Mouse (Mus musculus) cerebellum, postnatal 14 days (tissue): ENCODE measurements around the gene Lyzl4.
A peak's percentile ranks its signal among the peaks of the same experiment; 100 is the strongest.

ENCODE experiments used
- DNase-seq, 2 experiments: peaks; one replicate each; pipeline ENCODE4 v3.0.0; 2021; ENCODE audit warnings: mixed read lengths in 2 of 2

The Lyzl4 gene

DNA sequence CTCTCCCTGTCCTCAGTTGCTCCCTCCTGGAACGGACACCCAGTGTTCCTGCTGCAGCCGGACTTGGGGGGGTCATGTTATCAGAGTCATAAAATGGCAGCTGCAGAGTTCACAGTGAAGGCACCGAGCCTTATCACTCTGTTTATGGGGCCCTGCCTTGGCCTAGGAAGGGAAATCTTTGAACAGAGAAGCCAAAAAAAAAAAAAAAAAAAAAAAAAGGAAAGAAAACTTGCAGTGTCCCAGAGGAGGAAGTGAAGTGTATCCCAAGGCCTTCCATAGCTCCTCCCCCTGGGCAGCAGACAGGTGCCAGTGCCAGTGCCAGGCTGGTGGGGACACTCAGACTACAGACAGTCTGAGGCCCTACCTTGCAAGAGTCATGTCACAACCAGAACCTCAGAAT lies 3.0 kb upstream of the Lyzl4 start:
- no peak for DNase-seq

DNA sequence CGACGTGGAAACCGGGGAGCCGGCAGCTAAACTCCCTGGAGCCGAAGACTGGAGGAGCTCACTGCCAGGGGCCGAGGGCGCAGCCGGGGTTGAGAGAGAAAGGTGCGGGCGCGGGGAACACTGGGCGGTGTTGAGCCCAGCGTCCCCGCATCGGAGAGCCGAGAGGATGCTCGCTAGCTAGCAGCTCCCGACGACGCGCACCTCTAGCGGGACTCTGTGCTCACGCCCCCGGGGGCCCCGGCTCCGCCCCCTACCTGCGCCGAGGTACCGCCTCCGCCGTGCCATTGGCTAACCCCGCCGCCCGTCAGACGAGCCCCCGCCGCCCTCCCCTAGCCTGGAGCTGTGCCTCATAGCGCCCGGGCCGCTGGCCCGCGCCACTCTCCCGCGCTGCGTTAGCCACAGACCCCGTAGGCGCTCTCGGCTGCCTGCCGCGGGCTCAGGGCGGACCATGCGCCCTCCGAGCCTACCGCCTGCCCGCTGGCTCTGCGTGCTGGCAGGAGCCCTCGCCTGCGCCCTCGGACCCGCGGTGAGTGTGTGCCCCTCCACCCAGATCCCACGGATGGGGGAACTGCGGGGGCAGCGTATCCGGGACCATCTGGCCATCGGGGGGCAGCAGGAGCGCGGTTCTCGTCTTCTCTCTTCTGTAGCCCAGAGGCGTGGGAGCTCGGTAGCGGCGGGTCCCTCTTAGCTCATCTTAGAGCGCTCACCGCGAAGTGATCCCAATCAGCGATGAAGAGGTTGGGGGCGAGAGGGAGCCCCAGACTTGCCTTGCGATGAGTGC lies 695 bp upstream of the Lyzl4 start, which contains the start of gene Vipr1:
Vipr1 (plus strand) TSS at position 316 of the 781 bp plus-strand sequence.
- DNase-seq = peak; percentile 92 to 94

DNA sequence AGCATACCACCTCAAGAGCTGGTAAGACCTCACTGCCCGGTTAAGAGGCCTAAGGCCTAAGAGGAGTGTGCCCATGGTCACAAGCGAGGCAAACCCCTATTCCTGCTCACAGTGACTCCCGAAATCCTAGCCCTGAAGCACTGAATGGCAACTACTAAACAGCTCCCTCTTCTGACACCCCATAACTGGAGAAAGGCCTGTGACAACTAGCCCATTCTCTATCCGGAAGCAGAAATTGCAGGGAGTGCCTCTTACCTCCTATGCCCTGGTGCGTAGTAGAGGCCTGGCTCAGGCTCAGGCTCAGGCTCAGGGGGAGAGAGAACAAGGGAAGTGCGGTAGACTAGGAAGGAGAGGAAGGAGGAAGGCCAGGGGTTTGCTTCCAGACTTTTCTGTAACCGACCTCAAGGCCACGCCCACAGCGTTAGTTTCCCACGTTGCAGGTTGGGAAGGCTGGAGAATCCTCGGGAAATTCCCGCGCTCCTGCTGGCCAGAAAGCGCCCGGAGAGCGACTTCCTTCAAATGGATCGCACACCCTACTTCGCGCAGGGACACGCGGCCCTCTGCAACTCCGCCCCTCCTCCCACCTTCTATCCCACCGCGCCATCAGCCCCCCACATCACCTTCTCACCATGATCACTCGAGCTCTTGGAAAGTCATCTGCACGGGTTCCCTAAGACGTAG lies 521 bp downstream of the Lyzl4 start:
- peak; percentile 31 to 42 for DNase-seq

DNA sequence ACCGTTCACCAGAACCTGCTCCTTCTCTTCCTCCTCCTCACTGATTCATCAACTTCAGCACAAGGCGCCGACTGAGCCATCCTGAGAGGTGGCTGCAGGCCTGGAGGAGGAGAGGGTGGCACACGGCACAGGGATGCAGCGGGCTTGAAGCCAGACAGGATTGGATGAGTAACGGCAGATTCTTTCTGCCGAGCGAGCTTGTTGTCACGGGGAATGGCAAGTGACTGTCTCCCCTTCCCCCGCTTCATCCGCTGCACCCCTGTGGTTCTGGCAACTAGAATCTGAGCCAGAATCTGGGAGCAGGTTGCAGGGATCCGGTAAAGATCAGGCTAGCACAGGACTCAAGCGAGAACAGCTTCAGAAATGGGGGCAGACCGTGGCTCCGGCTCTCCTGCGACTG lies 2.1 kb downstream of the Lyzl4 start:
- DNase-seq = peak; percentile 70 to 86

DNA sequence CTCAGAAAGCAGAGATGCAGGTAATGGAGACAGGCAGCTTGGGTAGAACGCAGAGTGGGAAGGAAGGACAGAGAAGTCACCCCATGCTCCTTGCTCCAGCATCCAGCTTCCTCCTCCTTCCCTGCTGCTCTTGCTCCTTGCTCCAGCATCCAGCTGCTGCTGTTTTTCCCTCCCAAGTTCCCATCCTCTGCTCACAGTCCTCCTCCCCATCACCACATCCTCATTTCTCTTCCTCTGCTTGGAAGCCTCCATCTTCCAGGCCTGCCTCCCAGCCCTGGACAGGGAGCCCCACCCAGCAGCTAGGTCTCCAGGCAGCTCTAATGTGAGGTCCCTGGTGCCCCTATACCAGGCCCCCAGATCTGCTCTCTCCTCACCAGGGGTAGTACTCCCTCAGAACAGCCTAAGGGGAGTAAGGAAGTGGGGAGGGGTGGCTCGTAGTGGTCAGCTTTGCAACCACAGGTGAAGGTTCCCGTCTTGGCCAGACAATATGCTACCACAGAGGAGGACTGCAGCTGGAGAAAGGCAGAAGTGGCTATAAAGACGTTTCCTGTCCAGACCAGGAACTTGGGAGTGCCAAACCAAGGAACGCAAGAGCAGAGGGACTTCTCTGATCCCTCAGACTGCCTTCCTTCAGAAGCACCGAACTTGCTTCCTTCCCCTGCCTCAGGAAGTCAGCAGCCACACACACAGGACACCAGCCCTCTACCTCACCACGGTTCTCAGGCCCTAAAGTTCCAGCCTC lies 5.9 kb downstream of the Lyzl4 start:
- no peak for DNase-seq

DNA sequence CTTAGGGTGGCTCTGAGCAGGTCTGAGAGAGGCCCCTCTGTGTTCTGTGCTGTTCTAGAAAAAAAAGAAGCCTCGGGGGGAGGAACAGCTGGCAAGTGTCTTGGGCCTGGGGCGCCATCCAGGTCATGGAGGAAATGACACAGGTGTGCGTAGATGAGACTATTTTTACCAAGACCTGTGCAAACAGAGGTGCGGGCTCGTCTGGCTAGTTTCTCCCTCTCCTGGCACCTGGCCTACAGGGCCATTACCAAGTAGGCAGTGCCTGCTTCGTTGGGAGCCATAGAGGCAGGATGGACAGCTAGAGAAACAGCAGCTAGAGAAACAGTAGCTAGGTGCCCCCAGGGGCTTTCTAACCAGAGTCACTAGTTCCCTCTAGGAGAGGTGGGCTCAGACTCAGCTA lies 8.6 kb downstream of the Lyzl4 start:
- no peak for DNase-seq

DNA sequence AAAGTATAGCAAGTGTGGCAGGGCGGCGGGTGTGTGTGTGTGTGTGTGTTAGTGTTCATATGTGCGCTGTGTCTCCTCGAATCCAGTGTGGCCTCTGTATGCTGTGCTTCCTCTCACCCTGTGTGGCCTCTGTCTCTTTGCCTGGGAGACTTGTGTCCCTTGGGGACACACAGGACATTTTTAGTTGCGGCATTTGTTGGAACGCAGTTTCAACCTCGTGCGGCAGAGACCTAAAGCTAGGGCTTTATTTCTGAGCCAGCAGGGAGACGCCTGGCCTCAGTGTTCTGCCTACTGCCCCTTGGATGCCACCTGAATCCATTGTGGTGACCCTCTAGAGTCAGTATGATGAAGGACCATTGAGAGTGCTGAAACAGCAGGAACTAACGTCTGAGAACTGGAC lies 9.0 kb downstream of the Lyzl4 start:
- no peak for DNase-seq

DNA sequence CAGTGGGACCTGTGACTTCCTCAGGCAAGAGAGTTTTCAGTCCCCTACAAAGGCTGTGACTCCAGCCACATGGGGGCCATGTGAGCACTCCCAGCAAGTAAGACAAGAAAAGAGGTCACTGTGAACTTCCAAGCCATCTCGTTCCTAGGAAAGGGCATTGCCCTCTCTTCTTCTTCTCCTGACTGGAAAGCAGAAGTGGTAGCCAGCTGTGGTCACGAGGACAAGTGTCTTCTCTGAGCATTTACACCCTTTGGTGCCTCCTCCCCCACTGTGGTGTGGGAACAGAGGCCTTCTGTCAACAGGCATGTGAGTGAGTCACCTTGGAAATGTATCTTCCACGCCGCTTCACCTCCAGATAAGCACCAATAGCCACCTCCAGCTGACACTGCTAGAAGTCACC lies 9.9 kb downstream of the Lyzl4 start:
- no peak for DNase-seq

DNA sequence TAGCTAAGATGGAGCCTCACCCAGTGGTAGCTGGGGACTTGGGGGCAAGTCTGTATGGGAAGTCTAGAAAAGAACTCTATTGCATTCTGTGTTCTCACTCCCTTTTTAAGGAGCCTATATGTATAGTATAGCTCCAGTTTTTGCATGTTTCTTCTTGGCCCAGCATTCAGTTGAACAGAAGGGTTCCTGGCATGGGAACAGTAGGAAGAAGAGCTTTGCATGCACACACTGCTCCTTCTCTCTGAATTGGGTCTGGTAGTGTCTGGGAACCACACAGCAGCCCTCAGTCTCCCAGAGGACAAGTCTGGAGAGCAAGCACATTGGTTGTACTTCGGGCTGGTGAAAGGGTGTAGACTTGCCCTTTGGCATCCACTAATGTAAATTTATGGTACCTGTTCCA lies 11.3 kb downstream of the Lyzl4 start:
- no peak for DNase-seq

DNA sequence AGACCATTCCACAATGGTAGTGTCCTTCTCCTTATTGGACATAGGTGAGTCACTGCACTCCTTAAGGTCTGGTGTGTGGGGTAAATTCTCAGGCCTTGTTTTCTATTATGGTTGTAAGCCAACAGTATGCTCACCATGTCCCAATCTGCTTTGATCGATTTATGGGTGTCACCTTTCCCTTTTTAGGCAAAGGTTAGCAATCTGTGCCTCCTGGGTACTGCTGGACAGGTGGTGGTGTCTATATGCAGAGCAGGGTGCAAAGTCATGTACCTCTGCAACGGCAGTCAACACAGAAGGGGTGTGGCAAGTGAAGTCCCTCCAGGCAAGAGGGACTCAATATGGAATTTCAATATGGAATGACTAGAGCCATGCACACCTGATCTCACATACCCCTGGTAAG lies 17.0 kb downstream of the Lyzl4 start:
- no peak for DNase-seq

DNA sequence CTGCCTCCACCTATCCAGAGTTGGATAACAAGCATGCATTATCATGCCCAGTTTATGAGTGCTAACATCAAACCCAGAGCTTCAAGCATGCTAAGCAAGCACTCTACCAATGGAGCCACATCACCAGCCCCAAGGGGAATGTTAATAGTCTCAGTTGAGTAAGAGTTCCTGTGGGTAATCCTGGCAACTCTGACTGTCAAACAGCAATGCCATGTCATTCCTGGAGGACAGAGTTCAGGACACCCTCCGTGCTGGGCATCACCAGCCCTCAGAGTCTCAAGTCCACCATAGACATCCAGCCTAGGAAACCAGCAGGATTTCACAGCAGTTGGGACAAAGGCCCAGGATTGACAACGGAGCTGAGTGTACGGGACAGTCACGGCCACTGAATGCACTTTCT lies 18.7 kb downstream of the Lyzl4 start:
- DNase-seq = no peak

DNA sequence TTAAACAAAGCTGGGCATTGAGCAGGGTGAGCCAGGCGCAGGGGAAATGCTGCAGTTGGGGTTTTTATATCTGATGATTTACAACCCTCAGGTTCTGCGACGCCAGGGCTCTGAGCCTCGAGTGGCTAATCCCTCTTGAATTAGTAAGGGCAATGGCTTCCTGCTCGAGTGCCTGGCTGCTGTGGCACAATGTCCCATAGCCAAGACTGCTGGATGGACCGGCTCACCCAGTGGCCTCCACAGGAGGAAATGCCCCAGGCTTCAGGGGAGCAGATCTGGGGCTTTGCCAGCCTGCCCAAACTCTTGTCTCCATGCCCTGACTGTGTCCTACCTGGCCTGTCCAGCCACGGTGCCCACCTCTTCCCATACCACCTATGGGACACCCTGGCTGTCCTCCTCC lies 22.5 kb downstream of the Lyzl4 start:
- DNase-seq = no peak

DNA sequence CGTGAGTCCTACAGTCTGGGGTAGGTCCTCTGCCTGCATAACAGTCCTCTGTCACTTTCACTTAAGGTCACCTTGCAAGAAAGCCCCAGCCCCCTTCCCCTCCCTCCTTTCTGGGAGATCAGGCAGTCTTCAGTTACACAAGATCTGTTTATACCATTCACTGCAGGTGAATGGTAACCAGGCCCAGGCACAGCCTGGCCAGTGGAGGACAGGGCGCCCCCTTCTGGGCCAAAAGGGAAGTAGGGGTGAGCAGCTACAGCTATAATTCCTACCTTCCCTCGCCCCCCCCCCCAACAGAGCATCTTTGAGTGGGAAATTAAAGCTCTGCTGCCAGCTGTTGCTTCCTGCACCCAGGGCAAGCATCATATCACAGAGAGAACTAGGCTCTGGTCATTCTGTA lies 25.4 kb downstream of the Lyzl4 start:
- DNase-seq = peak in 1 of 2 experiments; percentile 72

DNA sequence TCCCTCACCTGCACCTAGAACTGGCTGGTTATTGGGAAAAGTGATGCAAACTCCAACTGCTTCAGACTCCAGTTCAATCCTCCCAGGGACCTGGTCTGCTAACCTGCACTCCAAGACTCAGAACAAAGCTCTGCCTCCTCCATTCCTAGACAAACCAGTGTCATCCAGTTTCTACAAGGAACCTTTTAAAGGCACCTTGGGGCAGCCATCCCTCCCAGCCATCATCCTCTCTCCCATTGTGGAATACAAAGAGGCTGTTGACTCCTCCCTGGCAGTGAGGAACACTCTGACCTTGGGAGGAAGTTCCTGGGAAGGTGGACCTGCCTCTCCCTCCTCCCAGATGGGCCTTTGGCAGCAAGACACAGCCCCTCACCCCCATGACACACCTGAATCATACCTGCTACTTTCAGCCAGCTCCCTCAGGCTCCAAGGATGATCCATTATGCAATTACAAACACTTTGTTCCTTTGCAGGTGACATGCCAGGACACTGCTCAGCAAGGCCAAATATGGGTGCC lies 27.6 kb downstream of the Lyzl4 start:
- no peak for DNase-seq

DNA sequence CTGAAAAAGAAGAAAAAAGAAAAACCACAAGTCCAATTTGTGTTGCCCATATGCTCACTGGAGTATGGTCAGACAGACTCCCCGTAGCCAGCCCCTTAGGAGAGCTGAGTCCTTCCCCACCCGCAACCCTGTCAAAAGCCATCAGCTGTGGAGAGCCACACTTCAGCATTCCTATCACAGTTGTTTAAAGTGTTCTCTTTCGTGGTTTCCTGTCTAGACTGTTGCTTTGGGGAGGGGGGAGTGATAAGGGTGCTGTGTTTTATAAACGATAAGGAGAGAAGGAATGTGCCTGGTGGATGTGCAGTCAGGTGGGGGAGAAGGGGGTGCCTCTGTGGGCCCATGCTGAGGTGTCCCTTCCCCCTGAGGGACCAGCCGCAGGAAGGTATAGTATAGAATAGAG lies 28.7 kb downstream of the Lyzl4 start:
- no peak for DNase-seq

DNA sequence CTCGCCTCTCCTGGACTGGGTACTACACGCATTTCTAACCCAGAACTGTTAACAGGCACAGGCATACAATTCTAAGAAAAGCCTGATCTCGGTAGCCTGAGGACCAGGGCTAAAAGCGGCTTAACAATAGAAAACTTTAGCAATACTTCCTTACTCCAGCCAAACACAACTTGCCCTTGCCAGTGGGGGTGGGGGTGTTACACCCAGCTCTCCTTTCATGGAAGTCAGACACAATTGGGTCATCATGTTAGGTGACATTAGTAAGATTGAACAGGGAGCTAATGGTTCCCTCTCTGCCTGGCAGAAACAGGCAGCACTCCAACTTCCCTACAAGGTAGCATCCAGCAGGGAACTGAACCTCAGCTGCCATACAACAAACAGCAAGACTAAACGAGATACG lies 32.5 kb downstream of the Lyzl4 start:
- no peak for DNase-seq

DNA sequence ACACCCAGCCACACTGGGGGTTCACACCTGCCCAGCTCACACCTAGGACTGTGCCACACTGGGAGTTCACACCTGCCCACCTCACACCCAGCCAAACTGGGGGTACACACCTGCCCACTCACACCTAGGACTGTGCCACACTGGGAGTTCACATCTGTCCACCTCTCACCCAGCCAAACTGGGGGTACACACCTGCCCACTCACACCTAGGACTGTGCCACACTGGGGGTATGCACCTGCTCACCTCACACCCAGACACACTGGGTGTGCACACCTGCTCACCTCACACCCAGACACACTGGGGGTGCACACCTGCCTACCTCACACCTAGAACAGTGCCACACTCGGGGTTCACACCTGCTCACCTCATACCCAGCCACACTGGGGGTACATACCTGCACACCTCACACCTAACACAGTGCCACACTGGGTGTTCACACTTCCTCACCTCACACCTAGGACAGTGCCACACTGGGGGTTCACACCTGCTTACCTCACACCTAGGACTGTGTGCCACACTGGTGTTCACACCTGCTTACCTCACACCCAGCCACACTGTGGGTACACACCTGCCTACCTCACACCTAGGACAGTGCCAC lies 35.3 kb downstream of the Lyzl4 start:
- no peak for DNase-seq

DNA sequence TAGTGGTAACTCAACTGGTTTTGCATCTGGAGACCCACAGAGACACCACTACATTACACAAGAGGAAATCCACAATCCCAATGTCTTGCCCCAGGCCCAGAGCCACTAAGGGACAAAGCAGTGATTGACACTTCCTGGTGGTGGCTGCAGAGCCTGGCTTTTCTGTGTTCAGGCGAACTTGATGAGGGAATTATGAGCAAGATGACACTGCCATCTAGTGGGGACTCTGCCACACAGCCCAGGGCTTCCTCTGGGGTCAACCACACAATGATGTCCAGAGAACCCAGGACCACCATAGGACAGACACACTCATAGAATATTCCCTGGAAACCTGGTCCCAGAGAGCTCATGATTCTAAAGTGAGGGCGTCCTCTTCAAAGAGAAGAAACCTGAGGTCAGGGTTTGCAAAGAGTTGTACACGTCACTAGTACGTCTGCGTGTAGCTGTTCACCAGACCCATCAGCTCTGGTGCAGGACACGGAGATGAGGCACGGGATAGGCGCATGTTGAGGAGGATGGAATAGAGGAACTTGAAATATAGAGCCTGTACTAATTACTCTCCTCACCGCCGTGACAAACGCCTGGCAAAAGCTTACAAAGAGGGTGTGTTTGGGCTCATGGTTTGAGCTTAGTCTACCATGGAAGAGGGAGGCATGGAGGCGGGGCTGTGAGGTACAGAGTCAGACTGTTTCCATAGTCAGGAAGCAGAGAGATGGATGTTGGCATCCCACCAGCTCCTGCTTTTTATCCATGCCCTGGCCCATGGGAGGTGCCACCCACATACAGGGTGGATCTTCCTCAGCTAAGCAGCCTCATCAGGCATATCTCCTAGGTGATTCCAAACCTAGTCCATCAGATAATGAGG lies 36.2 kb downstream of the Lyzl4 start:
- peak; percentile 88 to 90 for DNase-seq

DNA sequence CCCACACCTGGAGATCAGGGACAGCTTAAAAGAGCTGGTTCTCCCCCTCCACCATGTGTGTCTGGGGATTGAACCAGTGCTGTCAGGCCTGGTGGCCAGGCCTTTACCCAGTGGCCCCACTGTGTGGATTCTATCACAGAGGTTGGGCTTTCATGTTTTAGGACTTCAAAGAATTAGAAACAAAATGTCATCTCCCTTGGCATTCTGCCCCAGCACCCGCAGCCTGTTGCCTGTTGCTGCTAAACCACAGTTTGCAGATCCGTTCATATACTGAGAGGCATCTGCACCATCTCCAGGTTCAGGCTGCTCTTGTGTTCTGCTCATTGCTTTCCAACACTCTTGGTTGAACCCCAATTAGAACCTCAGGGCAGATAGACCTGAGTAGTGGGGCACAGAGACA lies 39.5 kb downstream of the Lyzl4 start:
- no peak for DNase-seq

DNA sequence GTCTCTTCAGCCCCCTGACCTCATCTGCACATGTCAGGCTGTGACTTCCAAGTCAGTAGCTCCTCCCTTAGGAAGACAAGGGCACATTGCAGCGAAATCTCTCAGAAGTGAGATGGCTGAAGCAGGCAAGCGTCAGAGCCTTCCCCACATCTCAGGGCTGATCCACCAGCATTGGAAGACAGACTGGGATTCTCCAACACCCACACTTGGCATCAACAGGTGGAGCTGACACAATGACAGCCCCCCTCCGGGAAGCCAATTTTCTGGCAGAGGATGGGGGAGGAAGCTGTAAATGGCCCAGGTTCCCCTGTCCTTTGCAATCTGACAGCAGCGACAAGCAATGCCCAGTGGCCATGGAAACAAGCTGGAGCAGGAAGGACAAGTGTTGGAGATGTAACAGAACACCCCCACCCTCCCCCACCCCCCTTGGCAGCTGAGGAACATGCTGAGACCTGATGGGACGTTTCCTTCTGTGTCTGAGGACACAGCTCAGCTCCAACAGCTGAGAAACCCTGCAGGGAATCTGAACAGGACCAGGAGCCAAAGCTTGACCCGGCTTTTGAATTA lies 41.0 kb downstream of the Lyzl4 start:
- peak; percentile 46 to 62 for DNase-seq

DNA sequence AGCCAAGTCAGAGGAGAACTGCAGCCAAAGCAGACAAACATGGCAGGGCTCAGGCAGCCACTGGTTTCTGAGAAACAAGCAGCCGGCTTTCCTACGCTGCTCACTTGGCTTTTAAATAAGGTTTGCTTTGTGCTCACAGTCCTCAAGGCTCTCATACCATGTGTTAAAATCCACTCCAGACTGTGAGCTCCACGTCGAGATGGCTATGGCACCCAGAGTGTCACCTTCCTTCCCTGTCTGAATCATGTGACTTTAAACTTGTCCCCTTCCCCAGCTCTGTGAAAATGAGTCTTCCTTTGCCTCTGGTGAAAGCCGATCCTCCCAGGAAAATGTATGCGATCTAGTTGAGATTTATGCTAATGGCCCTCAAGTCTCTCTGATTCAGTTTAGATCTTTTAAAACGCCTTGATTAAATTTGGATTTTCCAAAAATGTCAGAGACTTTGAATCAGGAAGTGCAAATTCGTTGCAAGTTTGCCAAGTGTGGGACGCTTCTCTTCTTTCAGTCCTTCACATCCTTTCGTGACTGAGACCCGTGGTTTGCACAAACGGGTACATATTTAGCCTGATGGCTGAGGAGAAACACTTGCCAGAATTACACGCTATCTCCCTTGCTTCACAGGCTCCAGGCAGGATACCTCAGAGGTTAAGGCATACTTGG lies 41.6 kb downstream of the Lyzl4 start:
- peak; percentile 26 to 36 for DNase-seq
